Mouse (Mus musculus) hindbrain, embryonic 13.5 days (tissue): Measurements from ENCODE around the gene Clec9a. TPM values are rescaled to one million over a fixed set of nuclear protein-coding genes. Genes with fewer than 3 reads are reported as not detected.

Experiments used
- ATAC-seq: fragments of 200-750 bp; cut with Nextera tagmentation; 2 replicates; pipeline ENCODE4 v1.8.0; 2017; ENCODE audit warnings: moderate TSS enrichment; ENCODE audit not compliant: low FRiP score
- H3K27ac ChIP-seq: fragments of 300-500 bp; sonication (generic); 2 replicates; pipeline ENCODE4 v1.5.1; 2015; ENCODE audit warnings: inconsistent platforms, mild to moderate bottlenecking, moderate library complexity
- H3K27me3 ChIP-seq: fragments of 300-500 bp; sonication (generic); 2 replicates; pipeline ENCODE4 v1.6.1; 2015; ENCODE audit warnings: mild to moderate bottlenecking, inconsistent platforms
- H3K36me3 ChIP-seq: fragments of 300-500 bp; sonication (generic); 2 replicates; pipeline ENCODE4 v1.6.1; 2015; ENCODE audit warnings: mild to moderate bottlenecking, inconsistent platforms
- H3K4me1 ChIP-seq: fragments of 300-500 bp; sonication (generic); replicated peaks from 2 replicates; pipeline ENCODE4 v1.6.1; 2015; ENCODE audit warnings: inconsistent platforms
- H3K4me2 ChIP-seq: fragments of 300-500 bp; sonication (generic); 2 replicates; pipeline ENCODE4 v1.6.1; 2015; ENCODE audit warnings: inconsistent platforms, mild to moderate bottlenecking, moderate library complexity
- H3K4me3 ChIP-seq: fragments of 300-500 bp; sonication (generic); 2 replicates; pipeline ENCODE4 v1.5.1; 2015; ENCODE audit warnings: mild to moderate bottlenecking, inconsistent platforms
- H3K9ac ChIP-seq: fragments of 300-500 bp; sonication (generic); 2 replicates; pipeline ENCODE4 v1.6.1; 2015; ENCODE audit warnings: mild to moderate bottlenecking, inconsistent platforms
- H3K9me3 ChIP-seq: fragments of 300-500 bp; sonication (generic); 2 replicates; pipeline ENCODE4 v1.6.1; 2016; ENCODE audit warnings: inconsistent platforms
- WGBS: fragments of 180-500 bp; shearing (Covaris S2); methylation state at CpG from one replicate; pipeline ENCODE4 v1.1.7; 2015; 5-methylcytosine and 5-hydroxymethylcytosine counted together
- polyA plus RNA-seq: library from polyadenylated mRNA; unstranded; fragments of >200 nt; fragmentation: Nextera tagmentation; extraction: Ambion mirVana; gene quantifications from 2 replicates; pipeline ENCODE4 v1.2.1, GENCODE M21; 2015

Gene Clec9a
- polyA plus RNA-seq, 1 experiment from 2014 or later, result 0.16 TPM

DNA sequence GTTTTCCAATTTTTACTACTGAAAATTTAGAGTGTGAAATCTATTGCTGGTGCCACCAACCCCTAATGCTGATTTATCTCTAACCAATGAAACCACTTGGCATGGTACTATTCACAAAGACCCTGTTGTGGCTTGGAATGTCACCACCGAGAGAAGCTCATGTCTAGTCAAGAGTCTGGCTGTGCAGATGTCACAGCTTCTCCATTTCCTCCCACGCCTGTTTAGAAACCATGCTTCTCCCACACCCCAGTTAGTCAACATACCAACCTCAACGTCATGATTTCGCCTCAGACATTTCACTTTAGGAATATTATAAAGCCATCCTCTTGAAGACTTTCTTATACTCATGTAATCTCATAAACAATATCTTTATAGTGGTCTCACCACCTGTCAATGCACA, 18.6 kb downstream of the Clec9a start:
- H3K36me3 ChIP-seq, result no peaks in the 10 kb centered on the region
- 85% methylated on average over 4 of the region's 4 CpGs for WGBS

DNA sequence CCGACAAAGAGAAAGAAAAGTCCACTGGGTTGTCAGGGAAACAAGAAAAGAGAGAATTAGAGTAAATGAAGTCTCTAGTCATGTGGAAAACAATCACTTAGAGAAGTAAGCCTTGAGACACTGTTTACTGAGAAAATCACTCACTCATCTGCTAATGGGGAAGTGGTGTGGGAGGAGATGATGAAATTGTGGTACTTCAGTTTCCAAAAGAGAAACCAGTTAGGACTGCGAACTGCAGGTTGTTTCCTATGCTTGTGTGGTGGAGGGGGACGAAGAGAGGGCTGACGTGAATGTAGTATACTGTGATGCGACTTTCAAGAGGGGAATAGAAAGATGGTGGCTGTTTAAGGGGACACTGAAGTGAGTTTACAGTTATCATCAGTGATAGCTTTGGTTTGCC, 25.6 kb downstream of the Clec9a start:
- Histone ChIP-seq H3K27ac (no peak overlapping the region), H3K9me3 (no peaks in the 10 kb centered on the region), H3K4me1 (no peaks in the 10 kb centered on the region), H3K27me3 (no peaks in the 10 kb centered on the region), H3K36me3 (no peaks in the 10 kb centered on the region), H3K4me2 (no peak overlapping the region), H3K9ac (no peak overlapping the region), H3K4me3 (no peak overlapping the region)
- no peak for ATAC-seq
- 59% methylated on average over 5 of the region's 5 CpGs for WGBS

More for the DNA sequence above, 18.6 kb downstream of the Clec9a start:
- H3K27me3 ChIP-seq, result no peaks in the 10 kb centered on the region
- H3K4me1 ChIP-seq, result peaks cover 11% of the 10 kb centered on the region
- no peaks in the 10 kb centered on the region for H3K9me3 ChIP-seq
- no peak overlapping the region for H3K4me2 ChIP-seq
- no peak overlapping the region for H3K27ac ChIP-seq
- ATAC-seq, result no peak
- H3K4me3 ChIP-seq, result no peak overlapping the region
- no peak overlapping the region for H3K9ac ChIP-seq

DNA sequence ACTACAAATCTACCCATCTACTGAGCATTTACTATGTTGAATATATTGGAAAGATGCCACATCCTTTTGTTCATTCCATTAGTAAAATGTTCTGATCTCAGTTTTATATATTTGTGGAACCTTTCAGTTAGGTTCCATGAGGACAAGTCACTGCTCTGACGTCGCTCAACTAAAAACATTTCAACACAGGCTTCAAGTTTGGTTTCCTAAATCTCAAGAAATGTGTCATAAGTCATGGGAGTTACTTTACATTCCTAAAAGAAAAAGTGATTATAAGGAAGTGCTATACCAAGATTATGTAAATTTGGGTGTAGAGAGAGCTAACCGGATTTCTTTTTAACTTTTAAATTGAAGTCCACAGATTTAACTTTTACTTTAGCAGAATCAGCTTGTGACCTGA, 27.4 kb downstream of the Clec9a start:
- H3K9ac ChIP-seq, result no peak overlapping the region
- H3K27me3 ChIP-seq, result no peaks in the 10 kb centered on the region
- H3K4me1 ChIP-seq, result no peaks in the 10 kb centered on the region
- ATAC-seq, result no peak
- WGBS, result 93% methylated on average over 3 of the region's 3 CpGs
- H3K27ac ChIP-seq, result no peak overlapping the region
- H3K4me2 ChIP-seq, result no peak overlapping the region
- H3K36me3 ChIP-seq, result no peaks in the 10 kb centered on the region
- H3K9me3 ChIP-seq, result no peaks in the 10 kb centered on the region
- no peak overlapping the region for H3K4me3 ChIP-seq

DNA sequence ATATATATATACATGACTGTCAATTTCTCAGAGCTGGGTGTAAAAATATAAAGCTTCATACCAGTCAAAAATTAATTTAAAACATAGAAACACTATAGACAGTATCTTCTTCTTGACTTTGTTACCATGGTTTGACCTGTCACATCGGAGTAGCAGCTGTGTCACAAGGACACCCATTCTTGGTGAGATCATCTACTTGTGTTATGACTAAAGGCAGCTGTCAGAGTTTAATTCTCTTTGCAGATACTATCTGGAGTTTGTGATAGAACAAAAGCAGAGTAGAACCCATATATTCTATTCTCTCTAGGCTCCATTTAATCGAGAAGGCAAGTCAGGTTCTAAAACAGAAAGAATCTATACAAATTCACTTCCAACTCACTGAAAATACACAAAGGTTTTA, 29.4 kb downstream of the Clec9a start:
- WGBS, result 88% methylated on average over 2 of the region's 2 CpGs
- no peak for ATAC-seq
- no peaks in the 10 kb centered on the region for H3K4me1 ChIP-seq
- H3K9ac ChIP-seq, result no peak overlapping the region
- H3K4me2 ChIP-seq, result no peak overlapping the region
- no peaks in the 10 kb centered on the region for H3K9me3 ChIP-seq
- no peaks in the 10 kb centered on the region for H3K36me3 ChIP-seq
- H3K27me3 ChIP-seq, result no peaks in the 10 kb centered on the region
- H3K27ac ChIP-seq, result no peak overlapping the region
- no peak overlapping the region for H3K4me3 ChIP-seq

DNA sequence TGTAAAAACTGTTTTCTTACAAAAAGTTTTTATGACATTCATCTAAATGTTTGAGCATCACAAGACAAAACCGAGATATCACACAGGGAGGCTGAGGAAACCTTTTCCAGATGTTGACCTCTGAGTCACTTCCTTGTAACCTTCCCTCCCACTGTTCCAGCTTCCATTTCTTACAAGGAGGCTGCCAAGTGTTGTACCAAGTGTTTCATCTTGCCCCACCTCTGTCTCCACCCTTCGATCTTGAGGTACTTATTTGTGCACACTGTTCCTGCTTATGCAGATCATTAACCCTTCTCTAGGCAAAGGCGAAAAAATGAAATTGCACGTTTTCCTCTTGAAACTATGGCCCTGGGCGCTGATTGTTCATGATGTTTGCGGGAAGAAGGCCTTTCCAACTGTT, 41.1 kb downstream of the Clec9a start:
- Histone ChIP-seq H3K9ac (no peak overlapping the region), H3K4me1 (0 out of 2 replicates have a peak, but pooled peaks cover 4% of the 10 kb centered on the region), H3K27me3 (no peaks in the 10 kb centered on the region), H3K4me3 (no peak overlapping the region), H3K36me3 (no peaks in the 10 kb centered on the region), H3K4me2 (no peak overlapping the region), H3K27ac (no peak overlapping the region), H3K9me3 (no peaks in the 10 kb centered on the region)
- ATAC-seq, result no peak
- WGBS, result 84% methylated on average over 6 of the region's 6 CpGs

DNA sequence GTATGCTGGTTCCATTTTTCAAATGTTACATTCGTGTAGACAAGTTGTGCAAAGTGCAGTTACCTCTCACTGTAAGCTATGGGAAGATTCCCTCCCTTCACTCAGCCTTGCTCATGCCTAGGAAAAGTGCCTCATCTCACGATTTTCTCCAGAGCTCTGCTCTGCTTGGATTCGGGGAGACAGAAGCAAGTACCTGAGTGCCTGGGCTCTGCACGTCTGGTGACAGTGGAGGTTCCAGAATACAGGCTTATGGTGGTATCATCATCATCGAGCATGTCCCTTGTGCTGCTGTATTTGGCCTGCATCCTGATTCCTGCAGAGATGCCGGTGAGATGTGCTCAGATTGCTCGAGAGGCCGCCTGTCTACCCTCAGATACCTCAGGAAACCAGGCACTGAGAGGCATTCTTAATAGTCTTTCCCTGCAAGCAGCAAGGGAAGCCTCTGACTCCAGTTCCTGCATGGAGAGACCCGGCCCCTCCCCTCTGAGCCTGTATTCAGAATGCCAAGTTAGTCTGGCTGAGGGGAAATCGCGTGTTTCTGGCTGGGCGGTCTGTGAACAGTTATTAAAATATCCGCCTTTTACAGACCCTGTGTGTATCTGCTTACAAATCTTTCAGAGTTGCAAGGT, 42.9 kb downstream of the Clec9a start, which contains the start of gene Clec1a:
Gene Clec1a, minus strand, starts transcription at position 590 of the 629 bp plus-strand sequence.
- Histone ChIP-seq H3K4me1 (0 out of 2 replicates have a peak, but pooled peaks cover 4% of the 10 kb centered on the region), H3K4me3 (no peak within 1 kb of the TSS), H3K9ac (no peak within 1 kb of the TSS), H3K4me2 (no peak within 1 kb of the TSS), H3K27me3 (no peaks in the 10 kb centered on the region), H3K36me3 (no peaks in the 10 kb centered on the region), H3K9me3 (no peaks in the 10 kb centered on the region), H3K27ac (no peak within 1 kb of the TSS)
- ATAC-seq, result no peak
- WGBS, result 64% methylated on average over 13 of the region's 13 CpGs

DNA sequence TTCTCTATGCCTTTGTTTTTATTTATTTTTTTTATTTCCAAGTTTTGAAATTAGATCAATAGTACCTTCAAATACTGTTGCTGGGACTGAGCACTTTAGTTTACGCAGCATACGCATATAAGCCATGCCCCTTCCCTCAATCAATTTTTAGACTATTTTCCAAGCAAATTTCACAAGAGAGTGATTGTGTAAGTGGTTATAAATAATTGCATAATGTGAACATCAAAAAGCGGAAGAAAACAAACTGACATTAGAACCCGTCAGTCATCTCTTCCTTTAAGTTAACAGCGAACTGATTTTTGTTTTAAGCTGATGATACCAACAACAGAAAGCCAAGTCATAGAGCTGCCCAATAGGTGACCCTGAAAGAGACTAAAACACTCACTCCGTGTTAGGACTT, 62.7 kb downstream of the Clec9a start:
- no peaks in the 10 kb centered on the region for H3K4me1 ChIP-seq
- H3K36me3 ChIP-seq, result no peaks in the 10 kb centered on the region
- ATAC-seq, result no peak
- no peak overlapping the region for H3K9ac ChIP-seq
- H3K9me3 ChIP-seq, result no peaks in the 10 kb centered on the region
- 92% methylated on average over 6 of the region's 6 CpGs for WGBS
- no peak overlapping the region for H3K27ac ChIP-seq
- H3K4me2 ChIP-seq, result no peak overlapping the region
- no peaks in the 10 kb centered on the region for H3K27me3 ChIP-seq
- H3K4me3 ChIP-seq, result no peak overlapping the region

DNA sequence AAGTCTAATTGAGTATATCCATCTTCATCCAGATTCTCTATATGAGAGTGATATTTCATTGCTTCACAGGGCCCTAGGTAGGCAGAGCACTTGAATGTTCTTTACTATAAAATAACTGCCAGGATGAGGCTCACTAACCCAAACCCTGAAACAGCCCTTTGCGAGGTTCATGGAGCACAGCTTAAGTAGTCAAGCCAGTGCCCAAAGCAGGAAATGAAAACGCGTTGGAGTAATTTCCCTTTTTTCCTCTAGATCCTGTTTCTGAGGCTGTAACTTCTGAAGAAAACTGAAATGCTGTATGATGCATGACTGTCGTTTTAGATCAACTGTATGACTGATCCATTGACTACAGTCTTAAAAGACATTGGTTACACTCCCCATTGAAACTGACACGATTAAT, 64.0 kb downstream of the Clec9a start:
- WGBS, result 85% methylated on average over 5 of the region's 5 CpGs
- no peak overlapping the region for H3K9ac ChIP-seq
- ATAC-seq, result no peak

More for the DNA sequence above, 64.0 kb downstream of the Clec9a start:
- no peak overlapping the region for H3K4me2 ChIP-seq
- no peaks in the 10 kb centered on the region for H3K4me1 ChIP-seq
- no peak overlapping the region for H3K27ac ChIP-seq
- H3K36me3 ChIP-seq, result no peaks in the 10 kb centered on the region
- no peak overlapping the region for H3K4me3 ChIP-seq
- no peaks in the 10 kb centered on the region for H3K27me3 ChIP-seq
- no peaks in the 10 kb centered on the region for H3K9me3 ChIP-seq

Other genes with a start within 250 kb of the Clec9a start
- not detected in 2 replicates for gene Clec2d, start 228.2 kb upstream of the Clec9a start, polyA plus RNA-seq
- not detected in 2 replicates for gene Cd69, start 133.4 kb upstream of the Clec9a start, polyA plus RNA-seq
- not detected in 2 replicates for gene 4922502D21Rik, start 77.1 kb upstream of the Clec9a start, polyA plus RNA-seq
- 0.14 and 0.18 TPM in 2 replicates for gene Clec12a, start 66.2 kb upstream of the Clec9a start, polyA plus RNA-seq
- 0.21 and 0.41 TPM in 2 replicates for gene Clec12b, start 23.0 kb upstream of the Clec9a start, polyA plus RNA-seq
- 3.2 and 4.8 TPM in 2 replicates for gene Clec1b, start 11.6 kb upstream of the Clec9a start, polyA plus RNA-seq
- 1.3 and 1.9 TPM in 2 replicates for gene Clec1a, start 43.1 kb downstream of the Clec9a start, polyA plus RNA-seq
- not detected in 2 replicates for gene Olr1, start 98.3 kb downstream of the Clec9a start, polyA plus RNA-seq
- gene Tmem52b, start 103.7 kb downstream of the Clec9a start, polyA plus RNA-seq, result not detected in 2 replicates
- gene Gabarapl1, start 124.3 kb downstream of the Clec9a start, polyA plus RNA-seq, result 175 and 180 TPM in 2 replicates
- gene Klre1, start 169.0 kb downstream of the Clec9a start, polyA plus RNA-seq, result 0.10 TPM in 1 of 2 replicates, not detected in the other
- not detected in 2 replicates for gene Klrd1, start 182.9 kb downstream of the Clec9a start, polyA plus RNA-seq
- 0.32 and 0.36 TPM in 2 replicates for gene Klrk1, start 215.0 kb downstream of the Clec9a start, polyA plus RNA-seq
- gene Klrc3, start 234.5 kb downstream of the Clec9a start, polyA plus RNA-seq, result not detected in 2 replicates